Mouse (Mus musculus) gastrocnemius, postnatal 10 days (tissue): Measurements from ENCODE around the gene F12. TPM values are rescaled to one million over a fixed set of nuclear protein-coding genes. Genes with fewer than 3 reads are reported as not detected.

Experiments used
- DNase-seq: peaks from one replicate; pipeline ENCODE4 v3.0.0; 2021; ENCODE audit warnings: mixed read lengths
- total RNA-seq, 2 experiments: library from RNA; stranded (reverse); gene quantifications; 2 replicates each; pipeline ENCODE4 v1.2.3; 2021

The F12 gene
- total RNA-seq, 2 experiments from 2014 or later: 0.34 TPM; not detected in 1

DNA sequence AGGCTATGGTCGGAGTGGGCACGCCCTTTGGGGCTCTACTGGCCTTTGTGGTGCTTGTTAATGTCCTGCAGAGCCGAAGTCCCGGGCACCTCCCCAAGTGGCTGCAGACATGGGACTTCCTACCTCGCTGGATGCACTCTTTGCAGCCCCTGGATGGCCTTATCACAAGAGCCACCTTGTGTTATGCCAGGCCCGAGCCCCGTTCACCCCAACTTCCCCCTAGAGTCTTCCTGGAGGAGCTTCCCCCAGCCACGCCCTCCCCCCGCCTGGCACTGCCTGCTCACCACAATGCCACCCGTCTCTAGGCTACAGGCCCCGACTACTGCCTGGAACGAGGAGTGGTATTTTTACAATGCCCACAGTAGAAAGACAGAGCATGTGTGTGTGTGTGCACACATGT, 13.3 kb downstream of the F12 start:
- DNase-seq: no peak

DNA sequence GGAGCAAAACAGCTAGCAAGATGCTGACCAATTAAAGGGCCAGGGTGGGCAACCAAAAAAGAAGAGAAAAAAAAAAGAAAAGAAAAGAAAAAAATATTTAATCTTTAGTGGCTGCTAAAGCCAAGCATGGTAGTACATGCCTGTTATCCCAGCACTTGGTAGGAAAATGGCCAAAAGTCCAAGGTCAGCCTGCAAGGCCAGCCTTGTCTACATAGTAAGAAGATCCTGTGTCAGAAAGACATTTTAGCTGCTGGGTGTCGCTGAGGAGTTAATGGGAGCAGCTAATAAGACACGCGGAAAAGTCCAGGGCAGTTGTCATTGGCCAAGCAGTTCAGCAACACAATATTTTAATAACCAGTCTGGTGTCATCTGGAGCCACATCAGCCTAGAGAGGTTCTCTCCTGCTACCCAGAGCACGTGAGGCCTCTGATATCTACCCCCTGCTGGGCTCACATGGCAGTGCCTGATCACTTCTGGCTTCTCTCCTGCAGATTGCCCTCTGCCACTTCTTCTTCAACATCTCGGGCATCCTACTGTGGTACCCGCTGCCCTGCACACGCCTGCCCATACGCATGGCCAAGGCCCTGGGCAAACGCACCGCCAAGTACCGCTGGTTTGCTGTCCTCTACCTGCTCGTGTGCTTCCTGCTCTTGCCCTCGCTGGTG, 13.8 kb downstream of the F12 start:
- no peak for DNase-seq

DNA sequence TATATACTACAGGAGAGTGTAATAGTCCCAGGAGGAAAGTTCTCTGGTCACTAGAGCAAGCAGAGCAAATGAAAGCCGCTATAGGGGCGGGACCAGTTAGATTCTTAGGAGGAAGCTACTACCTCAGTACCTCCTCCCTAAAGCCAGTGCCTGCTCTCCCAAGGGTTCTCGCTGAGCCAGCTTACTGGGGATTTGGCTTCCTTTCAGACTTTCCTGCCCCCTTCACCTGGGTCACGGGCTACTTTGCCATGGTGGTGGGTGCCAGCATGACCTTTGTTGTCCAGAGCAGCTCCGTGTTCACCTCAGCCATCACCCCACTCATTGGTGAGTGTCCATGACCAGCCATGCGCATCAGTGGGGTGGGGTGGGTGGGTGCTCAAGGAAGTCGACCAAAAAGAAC, 14.8 kb downstream of the F12 start:
- DNase-seq: no peak

DNA sequence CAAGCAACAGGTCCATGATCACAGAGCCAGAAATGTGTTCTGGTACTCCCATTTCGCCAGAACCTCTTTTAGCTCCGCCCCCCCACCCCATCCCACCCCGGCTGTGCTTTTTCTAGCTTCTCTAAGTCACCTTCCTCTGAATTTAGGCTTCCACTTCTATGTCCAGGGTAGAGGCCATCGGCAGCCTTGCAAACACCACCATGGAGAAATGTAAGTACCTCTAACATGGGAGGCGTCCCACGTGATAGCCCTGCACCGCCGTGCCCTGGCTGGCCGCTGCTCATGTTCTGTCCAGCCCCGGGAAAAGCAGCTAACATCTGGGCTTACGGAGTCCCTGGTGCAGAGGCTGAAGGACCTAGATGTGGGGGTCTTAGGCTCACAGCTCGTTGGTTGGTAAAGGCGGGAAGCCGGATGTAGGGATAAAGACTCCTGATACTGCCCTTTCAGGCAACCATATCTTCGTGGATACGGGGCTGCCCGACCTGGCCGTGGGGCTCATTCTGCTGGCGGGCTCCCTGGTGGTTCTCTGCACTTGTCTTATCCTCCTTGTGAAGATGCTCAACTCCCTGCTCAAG, 18.0 kb downstream of the F12 start:
- DNase-seq: no peak

DNA sequence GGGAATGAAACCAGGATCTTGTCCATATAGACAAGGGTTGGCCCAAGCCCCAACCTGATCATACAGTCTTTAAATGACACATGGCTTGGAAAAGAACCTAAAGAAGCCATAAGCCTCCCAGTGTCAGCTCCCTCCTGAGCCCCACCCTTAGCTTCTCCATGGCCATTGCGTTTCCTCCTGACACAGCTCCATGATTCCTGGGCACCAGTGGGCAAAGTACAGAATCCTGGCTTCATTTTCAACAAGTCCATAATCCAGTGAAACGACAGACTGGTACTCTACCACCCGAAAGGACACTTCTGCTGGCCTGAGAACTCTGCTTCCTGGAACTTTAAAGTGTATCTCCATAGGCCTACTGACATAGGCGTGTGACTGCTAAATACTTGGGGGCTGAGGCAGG, 19.3 kb downstream of the F12 start:
- no peak for DNase-seq

DNA sequence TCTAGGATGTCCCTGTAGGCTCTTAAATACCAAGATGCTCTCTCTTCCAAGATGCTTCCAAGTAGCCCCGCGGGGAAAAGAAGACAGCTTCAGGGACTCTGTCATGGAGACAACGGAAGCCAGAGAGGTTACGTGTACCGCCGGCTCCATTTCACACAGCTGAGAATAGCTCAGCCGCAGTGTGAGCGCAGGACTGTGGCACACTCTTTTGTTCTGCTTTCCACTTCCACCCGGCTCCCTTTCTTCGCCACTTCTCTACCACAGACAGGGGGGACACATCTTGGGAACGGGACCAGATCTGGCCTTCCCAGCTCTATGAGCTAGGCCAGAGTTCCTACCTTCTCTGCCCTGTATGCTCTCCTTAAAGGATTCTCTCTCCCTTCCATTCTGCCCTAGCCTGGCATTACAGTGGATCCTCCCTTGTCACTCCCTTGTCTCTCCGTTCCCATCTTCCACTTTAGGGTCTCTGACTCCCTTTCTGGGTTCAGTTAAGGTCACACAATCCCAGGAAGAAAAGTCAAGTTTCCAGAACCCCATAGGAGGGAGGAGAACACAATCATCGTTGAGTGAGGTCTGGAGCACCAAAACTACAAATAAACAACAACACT, 20.7 kb downstream of the F12 start:
- DNase-seq: no peak

GRCm38 (mm10) chr13:55404853-55405782, 21.5 kb downstream of the F12 start:
- DNase-seq: peak; percentile 78

DNA sequence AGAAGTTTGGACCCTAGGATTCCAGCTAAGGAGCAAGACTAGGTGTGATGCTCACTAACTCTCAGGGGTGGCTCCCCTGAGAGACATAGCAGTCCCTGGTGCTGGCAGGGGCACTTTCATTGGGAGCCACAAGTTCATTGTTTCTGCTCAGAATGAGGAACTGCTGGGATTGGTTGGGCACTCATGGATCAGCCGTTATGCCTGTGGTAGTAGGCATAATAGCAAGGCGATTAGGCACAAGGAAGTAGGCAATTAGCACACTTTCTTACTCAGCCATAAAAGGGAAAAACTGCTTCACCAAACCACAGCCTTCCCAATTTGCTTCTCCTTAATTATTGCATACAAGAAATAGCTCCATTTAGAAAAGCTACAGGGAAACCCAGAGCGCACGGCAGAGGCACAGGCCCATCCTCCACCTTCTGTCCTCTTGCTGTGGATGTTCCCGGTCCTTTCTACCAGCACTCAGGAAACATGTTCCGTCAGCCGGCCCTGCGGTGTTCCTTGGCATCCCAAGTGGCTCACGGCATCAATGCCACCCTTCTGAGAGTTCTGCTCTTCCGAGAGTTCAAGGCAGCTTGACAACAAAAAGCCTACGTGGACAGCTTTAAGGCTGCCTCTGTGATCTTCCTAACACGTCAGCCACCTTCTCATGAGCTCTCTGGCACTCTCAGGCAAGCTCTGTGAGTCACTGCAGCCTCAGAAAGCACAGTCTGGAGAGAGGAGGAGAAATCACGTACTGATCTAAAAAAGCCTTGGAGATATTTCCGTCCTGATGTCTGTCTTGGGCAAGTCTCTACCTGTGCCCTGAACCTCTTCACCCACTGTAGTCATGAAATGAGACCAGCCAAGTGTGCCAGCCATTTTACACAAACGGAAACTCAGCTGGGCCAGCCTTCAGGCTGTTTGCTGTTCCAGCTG, 22.4 kb downstream of the F12 start:
- DNase-seq: no peak

DNA sequence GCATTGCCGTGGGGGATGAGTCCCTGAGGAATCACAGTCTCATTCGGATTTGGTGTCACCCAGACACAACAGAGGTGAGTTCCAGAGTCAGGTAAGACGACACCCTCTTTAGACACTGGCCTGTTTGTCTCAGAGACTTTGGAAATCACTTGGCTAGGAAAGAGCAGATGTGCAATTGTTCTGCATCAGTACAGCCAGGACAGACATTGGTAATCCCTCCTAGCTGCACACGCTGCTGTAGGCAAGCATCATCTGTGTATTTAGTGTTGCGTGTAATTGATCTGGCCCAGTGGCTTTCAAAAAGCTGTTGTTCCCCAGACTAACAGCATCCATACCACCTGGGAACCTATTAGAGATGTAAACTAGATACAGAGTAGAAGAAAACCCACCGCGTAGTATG, 23.3 kb downstream of the F12 start:
- no peak for DNase-seq

DNA sequence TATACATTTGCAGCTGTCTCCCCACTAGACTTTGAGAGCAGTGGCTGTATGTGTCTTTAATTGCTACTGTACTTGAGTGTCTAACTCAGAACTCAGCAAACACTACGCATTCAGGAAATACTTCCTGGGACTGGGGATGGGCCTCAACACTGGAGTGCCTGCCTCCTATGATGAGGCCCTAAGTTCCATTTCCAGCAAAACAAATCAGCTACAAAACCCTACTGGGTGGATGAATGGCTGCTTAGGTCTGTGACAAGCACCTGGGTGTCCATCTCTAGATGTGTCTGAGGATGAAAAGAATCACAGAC, 26.6 kb downstream of the F12 start:
- DNase-seq: no peak

DNA sequence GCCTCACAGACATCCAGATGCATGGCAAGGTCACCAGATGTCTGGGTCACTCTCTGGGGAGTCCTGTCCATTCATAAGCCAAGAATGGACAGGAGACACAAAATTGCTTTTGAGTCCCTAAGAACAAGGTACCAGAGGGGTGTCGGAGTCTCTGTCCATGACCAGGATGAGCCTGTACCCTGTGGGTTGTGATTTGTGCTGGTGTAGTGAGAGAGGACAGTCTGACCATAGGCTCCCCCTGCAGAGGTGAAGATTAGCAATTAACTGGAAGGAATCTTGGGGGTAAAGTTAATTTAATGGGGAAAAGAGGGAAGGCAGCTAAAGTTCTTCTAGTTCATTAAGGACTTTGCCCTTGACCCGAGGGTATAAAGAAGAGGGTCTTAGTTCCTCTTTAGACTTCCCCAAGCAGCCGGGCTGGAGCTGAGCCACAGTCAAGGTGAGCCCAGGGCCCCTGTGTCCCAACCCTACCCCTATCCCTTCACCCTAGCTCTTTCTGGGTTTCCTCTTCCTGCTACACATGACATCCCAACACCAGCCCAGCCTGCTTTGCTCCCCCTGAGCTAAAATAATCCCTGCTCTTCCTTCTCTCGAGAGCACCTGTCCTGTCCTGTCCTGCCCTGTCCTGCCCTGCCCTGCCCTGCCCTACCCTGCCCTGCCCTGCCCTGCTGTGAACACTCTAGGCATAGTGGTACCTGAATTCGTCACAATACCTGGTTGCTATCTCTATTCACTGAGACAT, 27.1 kb downstream of the F12 start:
- no peak for DNase-seq

DNA sequence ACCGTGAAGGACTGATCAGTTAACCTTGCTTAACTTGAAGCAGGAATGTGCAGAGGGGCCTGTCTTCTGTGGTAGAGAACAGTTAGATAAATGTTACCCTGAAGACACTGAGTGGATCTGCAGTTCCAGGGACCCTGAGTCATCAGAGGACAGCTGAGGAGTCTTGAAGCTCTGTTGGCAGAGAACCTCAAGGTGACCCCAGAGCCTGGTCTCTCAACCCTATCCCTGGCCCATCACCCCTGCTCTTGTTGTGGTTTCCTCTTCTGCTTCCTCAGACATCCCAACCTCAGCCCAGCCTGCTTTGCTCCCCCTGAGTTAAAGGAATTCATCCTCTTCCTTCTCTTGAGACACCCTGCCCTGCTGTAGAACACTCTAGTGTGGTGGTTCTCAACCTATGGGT, 28.5 kb downstream of the F12 start, which contains the start of gene Slc34a1:
Slc34a1 (plus strand) TSS at position 100 of the 400 bp plus-strand sequence.
- DNase-seq: no peak

GRCm38 (mm10) chr13:55392933-55393332, 33.7 kb downstream of the F12 start:
- DNase-seq: no peak

- no peak for DNase-seq
These were observed 35.0 kb downstream of the F12 start for GRCm38 (mm10) chr13:55391626-55392029.

DNA sequence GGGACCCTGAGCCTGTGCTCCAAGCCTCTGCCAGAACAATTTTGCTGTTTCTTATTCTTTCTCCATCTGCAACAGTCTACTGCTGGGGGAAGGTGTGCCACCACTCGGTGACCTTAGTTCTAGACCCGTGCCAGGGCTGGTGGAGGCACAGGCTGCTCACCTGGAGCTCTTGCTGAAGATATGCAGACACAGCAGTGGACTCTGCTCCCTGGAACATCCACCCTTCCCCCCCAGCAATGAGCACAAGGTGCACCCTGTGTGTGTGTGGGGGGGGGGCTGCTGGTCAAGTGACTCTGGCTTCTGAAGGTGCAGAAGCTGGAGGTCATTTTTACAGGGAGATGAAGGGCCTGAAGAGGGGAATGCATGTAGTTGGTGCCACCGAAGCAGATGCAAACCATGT, 35.9 kb downstream of the F12 start:
- no peak for DNase-seq

DNA sequence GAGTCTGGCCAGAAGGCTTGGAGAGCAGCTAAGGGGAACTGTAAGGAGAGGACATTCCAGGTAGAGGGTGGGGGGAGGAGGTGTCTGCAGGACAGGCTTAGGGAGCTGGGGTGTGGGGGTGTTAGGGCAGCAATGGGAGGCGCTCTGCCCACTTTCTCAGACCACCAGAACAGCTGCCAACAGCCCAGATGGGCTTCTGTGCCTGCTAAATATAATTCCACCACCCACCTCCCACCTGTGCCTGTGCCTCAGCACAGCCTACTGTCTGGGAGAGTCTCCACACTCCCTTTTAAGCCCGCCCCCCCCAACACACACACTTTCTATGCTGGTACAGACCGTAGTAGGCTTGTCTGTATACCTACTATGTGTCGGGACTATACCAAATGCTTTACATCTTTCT, 44.8 kb downstream of the F12 start:
- DNase-seq: no peak

DNA sequence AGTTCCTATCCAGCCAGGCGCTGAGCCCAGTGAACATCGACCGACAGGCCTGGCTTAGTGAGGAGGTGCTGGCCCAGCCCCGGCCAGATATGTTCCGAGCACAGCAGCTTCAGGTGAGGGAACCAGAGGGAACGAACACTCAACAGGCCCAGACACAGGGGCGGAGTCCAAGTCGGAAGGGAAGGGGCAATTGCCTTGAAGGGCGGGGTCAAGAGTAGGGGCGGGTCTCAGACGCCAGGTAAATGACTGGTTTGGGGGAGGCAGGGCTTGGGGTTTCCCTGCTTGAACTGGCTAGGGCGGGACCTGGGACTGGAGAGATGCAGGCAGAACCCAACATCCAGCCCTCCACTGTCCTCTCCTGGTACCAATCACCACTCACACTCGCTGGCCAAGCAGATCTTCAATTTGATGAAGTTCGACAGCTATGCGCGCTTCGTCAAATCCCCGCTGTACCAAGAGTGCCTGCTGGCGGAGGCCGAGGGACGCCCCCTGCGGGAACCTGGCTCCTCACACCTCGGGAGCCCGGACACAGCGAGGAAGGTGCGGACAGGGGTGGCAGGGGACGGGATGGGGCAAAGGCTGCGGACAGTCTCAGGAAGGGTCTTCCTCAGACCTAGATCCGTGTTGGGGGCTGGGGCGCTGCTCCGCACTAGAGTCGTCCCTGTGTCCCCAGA, 47.5 kb downstream of the F12 start:
- no peak for DNase-seq

- DNase-seq: no peak
These were observed 50.7 kb downstream of the F12 start for GRCm38 (mm10) chr13:55375877-55376276.

- DNase-seq: no peak
These were observed 52.2 kb downstream of the F12 start for GRCm38 (mm10) chr13:55374206-55374924.

DNA sequence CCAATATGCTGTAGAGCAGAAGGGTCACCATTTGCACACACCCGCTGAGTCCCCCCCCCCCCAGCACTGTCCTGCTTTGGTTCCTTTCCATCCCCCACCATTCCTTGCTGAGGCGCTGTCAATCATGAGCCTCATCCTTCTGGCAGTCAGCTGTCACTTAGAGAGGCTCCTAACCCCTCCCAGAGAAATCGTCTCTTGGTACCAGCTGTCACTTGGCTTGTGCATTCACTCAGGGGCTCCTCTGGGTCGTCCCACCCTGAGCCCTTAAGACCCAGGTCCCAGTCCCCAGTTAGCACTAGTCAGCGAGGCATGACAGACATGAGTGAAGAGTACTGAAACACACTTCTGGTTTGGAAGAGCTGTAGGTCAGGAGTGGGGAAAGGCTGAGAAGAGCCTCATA, 54.9 kb downstream of the F12 start:
- no peak for DNase-seq
